Mouse (Mus musculus) lung, adult 18-20 months (tissue): ENCODE data around the gene Nat8f4.
"Not testable (repeated sequence)": the region's sequence is repeated elsewhere in the genome, so short reads cannot be mapped to it uniquely, and the experiment has no call there.

ENCODE experiments used
- DNase-seq, 2 experiments: peaks; one replicate each; pipeline ENCODE4 v3.0.0; 2022; ENCODE audit warnings: mixed read lengths in 2 of 2

The Nat8f4 gene

DNA sequence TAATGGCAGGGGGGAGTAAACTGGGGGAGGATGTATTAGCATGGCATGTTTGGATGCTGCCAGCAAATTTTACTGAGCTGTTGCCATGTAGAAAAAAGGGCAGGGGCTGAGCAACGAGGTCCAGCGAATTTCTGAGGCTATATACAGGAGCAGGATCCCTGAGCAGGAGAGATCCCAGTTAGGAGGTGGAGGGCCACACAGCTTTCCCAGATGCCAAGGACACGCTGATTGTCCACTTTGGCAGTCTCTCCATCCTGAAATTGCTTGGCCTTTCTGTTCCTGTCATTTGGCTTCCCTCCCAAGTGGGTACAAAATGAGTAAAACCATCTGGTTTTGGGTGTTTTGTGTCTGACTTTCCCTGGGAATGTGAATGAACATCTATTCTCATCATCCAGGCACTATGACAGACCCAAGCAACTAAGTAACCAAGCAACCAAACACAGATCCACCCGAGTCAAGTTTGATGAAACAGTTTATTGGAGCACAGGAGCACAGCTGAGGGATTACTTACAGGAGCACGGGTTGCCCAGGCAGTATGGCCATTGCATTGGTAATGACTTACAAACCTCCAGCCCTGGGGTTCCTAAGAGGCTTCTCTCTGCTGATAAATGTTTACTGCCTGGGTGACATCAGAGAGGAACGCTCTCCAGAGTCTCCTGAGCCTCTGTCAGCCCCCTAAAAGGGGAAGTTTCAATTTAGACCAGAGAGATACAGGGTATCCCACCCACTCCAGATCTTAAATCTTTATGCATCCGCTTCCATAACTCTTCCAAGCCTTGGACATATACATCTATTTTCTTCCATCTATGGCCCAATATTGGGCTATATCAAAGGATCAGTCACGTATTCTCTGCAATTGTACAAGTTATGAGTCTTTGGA lies 5.8 kb downstream of the Nat8f4 start:
- DNase-seq, result not testable (repeated sequence)

DNA sequence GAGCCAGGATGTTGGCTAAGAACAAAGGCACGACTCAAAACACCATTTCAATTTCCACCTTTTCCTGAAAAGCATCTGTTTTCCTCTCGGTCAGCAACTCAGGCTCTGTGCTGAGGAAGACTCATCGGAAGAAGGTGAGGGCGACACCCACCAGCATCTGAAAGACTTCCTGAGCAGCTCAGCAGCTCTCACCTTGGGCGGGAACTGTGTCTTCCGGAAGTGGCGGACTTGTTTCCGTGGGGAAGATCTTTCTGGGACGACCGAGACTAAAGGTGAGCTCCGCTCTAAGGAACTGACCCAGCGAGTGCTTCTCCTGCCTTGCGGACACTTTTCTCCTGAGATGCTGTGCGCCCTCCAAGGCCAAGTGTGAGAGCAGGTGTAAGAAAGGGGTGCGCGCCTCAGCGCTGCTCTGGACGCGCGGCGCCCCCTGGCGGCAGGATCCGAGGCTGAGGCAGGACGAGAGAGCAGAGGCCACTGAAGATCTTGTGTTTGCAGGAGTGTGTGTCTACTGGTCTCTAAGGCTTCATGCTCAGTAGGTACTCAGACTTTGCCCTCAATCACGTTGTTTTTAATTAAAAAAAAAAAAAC lies 9.5 kb downstream of the Nat8f4 start:
- peak in 1 of 2 experiments; percentile 22 for DNase-seq

GRCm38 (mm10) chr6:85888961-85889360 lies 15.7 kb downstream of the Nat8f4 start:
- DNase-seq, result no peak

GRCm38 (mm10) chr6:85884311-85884710 lies 20.4 kb downstream of the Nat8f4 start:
- DNase-seq, result no peak

DNA sequence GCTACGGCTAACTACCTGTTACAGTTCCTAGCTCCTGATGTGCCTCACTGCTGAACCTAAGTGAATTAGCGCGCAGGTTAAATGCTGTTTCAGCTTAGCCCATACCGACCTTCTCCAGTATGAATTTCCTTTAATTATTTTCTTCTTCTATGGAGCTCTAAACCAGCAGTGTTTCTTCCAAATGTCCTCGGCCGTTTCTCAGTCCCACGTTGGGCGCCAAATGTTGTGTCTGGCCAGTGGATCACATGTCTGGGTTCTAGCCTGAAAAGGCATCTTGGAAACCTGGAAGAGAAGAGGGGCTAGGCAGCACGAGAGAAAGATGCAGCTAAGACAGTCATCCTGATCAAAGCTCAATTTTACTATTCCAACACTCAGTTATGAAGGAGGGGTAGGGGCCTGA lies 21.4 kb downstream of the Nat8f4 start:
- DNase-seq, result not testable (repeated sequence)

DNA sequence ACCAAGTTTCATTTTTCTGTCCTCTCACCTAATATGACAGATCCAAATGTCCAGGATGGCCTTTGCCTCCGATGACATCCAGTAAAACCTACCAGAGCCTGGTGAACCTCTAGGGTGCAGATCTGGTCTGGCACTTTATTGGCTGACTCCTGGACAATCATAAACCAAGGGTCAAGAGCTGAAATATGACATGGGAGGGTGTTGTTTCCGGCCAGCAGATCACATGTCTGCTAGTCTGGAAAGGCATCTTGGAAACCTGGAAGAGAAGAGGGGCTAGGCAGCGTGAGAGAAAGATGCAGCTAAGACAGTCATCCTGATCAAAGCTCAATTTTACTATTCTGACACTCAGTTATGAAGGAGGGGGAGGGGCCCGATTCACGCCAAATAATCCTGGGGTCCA lies 35.7 kb downstream of the Nat8f4 start, which contains the start of gene Nat8f2:
TSS of gene Nat8f2 (minus strand) at position 153 of the 400 bp plus-strand sequence.
- DNase-seq, result not testable (repeated sequence)

DNA sequence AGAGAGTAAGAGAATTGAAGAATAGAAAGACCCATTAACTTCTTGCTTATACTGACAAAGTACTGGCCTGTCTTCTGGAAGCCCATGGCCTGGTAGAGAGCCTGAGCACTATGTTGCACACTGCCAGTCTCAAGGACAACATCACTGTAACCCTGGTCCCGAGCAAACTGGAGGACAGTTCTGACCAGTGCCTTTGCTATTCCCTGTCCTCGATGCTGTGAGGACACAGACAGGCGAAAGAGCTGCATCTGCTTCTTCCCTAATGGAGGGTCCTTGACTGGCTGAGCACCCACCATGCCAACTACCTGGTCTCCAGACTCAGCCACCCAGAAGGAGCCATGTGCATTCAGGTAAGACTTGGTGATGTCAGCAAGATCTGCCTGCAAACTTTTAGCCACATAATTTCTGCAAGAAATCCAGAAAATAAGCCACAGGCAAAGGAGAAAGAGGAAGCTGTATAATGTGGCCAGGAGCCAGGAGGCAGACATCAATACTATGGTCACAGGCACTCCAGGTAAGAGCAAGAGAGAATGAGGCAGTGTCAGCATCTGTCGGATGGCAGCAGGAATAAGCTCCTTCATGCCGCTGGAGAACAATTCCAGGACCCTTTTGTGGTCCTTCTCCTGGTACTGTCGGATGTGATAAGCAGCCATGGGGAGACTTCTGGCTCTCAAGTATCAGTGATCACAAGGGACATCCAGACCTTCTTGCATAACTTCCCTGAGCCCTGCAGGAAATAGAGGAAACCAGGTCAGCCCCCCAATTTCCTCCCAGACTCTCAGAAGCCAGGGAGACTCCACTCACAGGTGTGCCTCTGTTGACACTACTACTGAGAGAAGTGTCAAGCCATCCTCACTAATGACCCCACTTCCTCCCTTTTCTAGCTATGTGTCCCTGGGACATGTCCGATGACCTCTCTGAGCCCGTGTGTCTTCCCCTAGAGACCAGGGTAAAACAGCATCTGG lies 36.7 kb downstream of the Nat8f4 start:
- DNase-seq, result no peak

DNA sequence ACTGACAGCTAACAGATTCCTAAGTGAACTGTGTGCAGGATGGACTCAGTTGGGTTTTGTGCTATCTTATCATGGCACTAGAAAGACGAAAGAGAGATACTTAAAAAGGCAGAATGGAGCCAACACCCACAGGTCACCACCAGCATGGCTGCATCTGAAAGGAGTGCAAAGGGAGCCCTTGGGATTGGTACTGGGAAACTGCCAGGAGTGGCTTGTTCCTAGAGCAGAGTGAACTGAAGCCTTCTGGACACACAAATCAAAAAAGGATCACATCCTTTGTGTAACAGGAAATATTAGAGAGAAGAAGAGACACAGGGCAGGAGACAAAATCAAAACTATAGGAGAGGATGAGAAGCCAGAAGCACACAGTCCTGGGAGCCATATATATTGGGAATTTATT lies 37.7 kb downstream of the Nat8f4 start:
- not testable (repeated sequence) for DNase-seq

- not testable (repeated sequence) for DNase-seq
Measured at GRCm38 (mm10) chr6:85866166-85866565, 38.5 kb downstream of the Nat8f4 start.

DNA sequence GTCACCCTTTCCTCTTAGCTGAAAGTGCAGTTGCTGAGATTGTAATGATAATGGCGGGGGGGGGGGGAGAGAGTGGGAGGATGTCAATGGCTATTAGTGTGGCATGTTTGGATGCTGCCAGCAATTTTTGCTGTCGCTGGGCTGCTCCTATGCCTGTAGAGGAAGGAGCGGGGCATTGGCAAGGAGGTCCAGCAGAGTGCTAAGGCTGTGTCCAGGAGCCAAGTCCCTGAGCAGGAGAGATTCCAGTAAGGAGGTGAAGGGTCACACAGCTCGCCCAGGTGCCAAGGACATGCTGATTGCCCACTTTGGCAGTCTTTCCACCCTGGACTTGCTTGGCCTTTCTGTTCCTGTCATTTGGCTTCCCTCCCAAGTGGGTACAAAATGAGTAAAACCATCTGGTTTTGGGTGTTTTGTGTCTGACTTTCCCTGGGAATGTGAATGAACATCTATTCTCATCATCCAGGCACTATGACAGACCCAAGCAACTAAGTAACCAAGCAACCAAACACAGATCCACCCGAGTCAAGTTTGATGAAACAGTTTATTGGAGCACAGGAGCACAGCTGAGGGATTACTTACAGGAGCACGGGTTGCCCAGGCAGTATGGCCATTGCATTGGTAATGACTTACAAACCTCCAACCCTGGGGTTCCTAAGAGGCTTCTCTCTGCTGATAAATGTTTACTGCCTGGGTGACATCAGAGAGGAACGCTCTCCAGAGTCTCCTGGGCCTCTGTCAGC lies 39.6 kb downstream of the Nat8f4 start:
- not testable (repeated sequence) for DNase-seq

DNA sequence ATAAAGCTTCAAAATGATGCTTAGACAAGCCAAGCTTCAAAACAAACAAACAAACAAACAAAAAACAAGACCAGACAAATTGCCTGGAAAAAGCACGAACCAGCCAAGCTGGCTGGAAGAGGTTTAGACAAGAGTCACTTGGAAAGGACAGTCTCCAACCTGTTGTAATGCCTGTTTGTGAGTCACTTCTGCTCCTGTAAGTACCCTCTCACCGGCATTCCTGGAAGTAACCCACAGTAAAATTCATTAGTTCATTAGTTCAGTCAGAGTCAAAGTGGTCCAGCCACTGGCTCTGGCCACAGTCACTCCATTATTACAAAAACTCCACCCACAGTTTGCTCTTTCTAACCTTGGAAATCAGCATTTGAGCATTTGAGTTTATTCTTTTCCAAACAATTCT lies 40.8 kb downstream of the Nat8f4 start:
- DNase-seq, result no peak

GRCm38 (mm10) chr6:85863136-85863535 lies 41.5 kb downstream of the Nat8f4 start:
- DNase-seq, result no peak

GRCm38 (mm10) chr6:85862565-85862964 lies 42.1 kb downstream of the Nat8f4 start:
- no peak for DNase-seq

DNA sequence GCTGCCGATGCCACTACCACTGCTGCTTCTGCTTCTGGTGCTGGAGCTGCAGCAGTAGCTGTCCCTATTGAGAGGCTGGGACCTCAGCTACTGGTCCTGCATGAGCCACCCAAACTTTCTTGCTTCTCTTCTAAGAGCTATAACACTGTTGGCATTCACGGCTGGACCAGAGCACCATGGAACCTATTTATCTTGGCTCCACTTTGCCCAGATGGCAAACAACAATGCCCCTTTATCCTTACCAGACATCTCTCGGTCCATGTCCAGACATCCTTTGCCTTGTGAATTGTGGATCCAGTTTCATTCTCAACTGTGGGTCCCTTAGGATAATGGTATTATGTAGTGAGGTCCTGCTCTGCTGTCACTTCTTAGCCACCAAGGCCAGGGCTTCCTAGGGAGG lies 43.4 kb downstream of the Nat8f4 start:
- no peak for DNase-seq

GRCm38 (mm10) chr6:85856194-85856678 lies 48.4 kb downstream of the Nat8f4 start:
- peak; percentile 39 to 50 for DNase-seq

GRCm38 (mm10) chr6:85853481-85853880 lies 51.2 kb downstream of the Nat8f4 start:
- no peak for DNase-seq

GRCm38 (mm10) chr6:85851062-85851773 lies 53.5 kb downstream of the Nat8f4 start:
- DNase-seq, result no peak

DNA sequence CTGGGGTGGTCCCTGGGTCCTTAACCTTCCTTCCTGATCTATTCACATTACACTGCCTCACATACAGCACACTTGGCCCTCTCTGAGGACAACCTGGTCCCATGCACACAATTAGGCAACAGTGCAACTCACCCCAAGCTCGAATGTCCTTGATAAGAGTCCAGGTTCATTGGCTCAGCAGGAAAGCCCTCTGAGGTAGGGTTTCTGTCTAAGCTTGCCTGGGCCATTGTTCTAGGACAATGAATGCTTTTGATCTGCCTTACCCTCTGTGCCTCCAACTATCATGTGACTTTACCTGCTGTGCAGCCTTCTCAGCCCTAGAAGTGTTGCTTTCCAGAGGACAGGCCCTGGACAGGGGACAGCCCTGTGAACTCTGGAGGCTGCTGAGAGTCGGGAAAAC lies 55.4 kb downstream of the Nat8f4 start:
- no peak for DNase-seq
